Mouse (Mus musculus): Measurements from ENCODE around the gene Scarf1. TPM values are rescaled to one million over a fixed set of nuclear protein-coding genes. Genes with fewer than 3 reads are reported as not detected.
A peak's percentile ranks its signal among the peaks of the same experiment; 100 is the strongest.

Scarf1 gene
- polyA plus RNA-seq, 1 experiment from 2014 or later, result 3.6 TPM

DNA sequence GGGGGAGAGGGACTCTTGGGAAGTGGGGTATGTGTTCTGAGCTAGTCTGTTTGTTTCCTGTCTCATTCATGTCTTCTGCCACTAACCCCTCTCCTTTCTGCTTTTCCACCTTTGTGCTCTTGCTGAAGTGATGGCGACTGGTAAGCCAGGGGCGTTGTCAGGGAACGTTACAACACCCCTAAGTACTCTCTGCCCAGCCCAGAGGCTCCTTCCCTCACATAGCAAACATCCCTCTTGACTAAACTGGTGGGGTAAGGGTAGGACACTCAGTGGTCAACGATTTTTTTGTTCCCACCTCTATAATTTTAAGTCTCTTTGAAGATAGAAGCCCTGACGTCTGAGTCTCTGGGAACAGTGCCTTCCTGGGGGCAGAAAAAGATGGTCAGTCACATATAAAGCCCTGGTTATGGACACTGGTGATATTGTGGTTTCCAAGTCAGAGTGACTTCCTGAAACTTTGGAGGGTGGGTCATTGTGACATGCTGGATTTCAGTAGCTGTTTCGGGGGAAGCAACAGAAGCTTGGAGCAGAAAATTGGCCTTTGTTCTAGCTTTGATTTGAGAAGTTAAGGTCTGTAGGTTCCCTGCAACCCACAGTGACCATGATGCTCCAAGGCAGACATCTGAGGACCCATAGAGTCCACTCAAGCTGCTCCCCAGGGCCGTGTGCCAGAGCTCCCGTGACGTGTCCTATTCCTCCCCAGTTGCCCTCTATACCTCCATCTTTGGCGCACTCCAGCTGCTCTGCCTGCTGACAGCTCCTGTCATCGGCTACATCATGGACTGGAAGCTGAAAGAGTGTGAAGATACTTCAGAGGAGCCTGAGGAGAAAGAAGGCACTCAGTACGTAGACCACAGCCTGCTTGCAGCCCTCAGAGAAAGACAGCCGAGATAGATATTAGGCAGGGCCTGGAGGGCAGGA is 53.2 kb downstream of the Scarf1 start:
- WGBS, result 78% methylated on average over 13 of the region's 13 CpGs
- H3K27me3 ChIP-seq (replicated peaks; ENCODE audit: control insufficient read depth, insufficient read depth, low read length), result no peaks in the 10 kb centered on the region
- H3K4me3 ChIP-seq (replicated peaks; ENCODE audit: low read length), result no peak overlapping the region
- no peaks in the 10 kb centered on the region for H3K4me1 ChIP-seq (replicated peaks; ENCODE audit: control insufficient read depth, insufficient read depth, low read length)
- H3K36me3 ChIP-seq (ENCODE audit: control insufficient read depth, insufficient read depth), result peaks cover 22% of the 10 kb centered on the region
- ATAC-seq, result no peak
- no peak overlapping the region for H3K27ac ChIP-seq (ENCODE audit: low read length)
- H3K9me3 ChIP-seq (ENCODE audit: control insufficient read depth, low read length), result no peaks in the 10 kb centered on the region
- H3K9ac ChIP-seq (replicated peaks; ENCODE audit: low read depth, low read length), result no peak overlapping the region
- no peak overlapping the region for H3K4me2 ChIP-seq (ENCODE audit: low read length)

DNA sequence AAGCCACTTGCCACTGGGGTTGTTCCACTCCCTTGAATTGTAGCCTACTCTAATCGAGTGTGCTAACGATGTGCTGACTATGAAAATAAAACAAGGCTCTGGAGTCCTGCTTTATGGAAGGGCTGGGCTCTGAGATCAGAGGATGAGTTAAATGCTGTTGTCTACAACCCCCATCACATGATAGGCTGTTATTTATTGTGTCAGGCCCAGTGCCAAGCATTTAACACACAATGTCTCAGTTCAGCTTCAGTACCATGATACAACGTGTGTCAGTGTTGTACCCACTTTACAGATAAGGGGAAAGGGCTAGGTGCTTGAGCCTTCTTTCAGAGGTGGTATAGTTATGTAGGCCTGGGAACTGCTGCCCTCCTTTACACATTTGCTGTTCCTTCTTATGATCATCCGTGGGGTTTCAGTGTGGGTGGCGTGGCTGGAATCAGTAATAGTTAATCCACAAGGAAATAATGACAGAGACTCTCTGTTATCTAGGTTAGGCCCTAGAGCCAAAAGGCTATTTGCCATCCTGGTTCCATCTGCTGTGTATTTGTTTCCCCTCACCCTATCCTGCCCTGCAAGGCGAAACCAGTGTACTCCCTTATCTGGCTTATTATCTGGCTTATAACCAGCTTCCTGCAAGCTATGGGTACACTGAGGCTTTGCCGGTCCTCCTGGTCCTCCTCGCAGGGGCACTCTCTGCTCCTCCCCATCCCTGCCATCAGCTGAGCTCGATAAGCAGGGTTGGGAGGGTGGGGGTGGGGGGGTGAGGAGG is 54.2 kb downstream of the Scarf1 start:
- no peak overlapping the region for H3K4me3 ChIP-seq (replicated peaks; ENCODE audit: low read length)
- no peak for ATAC-seq
- 63% methylated on average over 9 of the region's 9 CpGs for WGBS
- H3K27me3 ChIP-seq (replicated peaks; ENCODE audit: control insufficient read depth, insufficient read depth, low read length), result no peaks in the 10 kb centered on the region
- no peak overlapping the region for H3K4me2 ChIP-seq (ENCODE audit: low read length)
- no peaks in the 10 kb centered on the region for H3K9me3 ChIP-seq (ENCODE audit: control insufficient read depth, low read length)
- H3K27ac ChIP-seq (ENCODE audit: low read length), result no peak overlapping the region
- H3K36me3 ChIP-seq (ENCODE audit: control insufficient read depth, insufficient read depth), result peaks cover 22% of the 10 kb centered on the region
- H3K4me1 ChIP-seq (replicated peaks; ENCODE audit: control insufficient read depth, insufficient read depth, low read length), result peaks cover 6% of the 10 kb centered on the region
- no peak overlapping the region for H3K9ac ChIP-seq (replicated peaks; ENCODE audit: low read depth, low read length)

DNA sequence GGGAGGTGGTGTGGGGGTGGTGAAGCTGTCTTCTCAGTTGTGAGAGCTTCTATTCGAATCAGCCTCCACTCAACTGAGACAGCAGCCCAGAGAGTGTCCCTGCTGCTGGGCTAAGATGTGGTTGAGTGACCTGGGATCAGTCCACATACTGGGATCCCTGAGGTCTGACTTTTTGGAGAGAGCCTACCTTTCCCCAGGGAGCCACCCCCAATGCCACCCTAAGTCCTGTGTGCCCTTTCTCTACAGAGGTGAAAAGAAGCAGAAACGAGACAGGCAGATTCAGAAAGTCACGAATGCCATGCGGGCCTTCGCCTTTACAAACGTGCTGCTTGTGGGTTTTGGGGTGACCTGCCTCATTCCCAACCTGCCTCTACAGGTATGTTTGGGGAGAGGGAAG is 54.8 kb downstream of the Scarf1 start:
- WGBS, result 80% methylated on average over 6 of the region's 6 CpGs
- Histone ChIP-seq H3K4me3 (replicated peaks; ENCODE audit: low read length) (no peak overlapping the region), H3K9me3 (ENCODE audit: control insufficient read depth, low read length) (no peaks in the 10 kb centered on the region), H3K4me2 (ENCODE audit: low read length) (no peak overlapping the region), H3K9ac (replicated peaks; ENCODE audit: low read depth, low read length) (no peak overlapping the region), H3K4me1 (replicated peaks; ENCODE audit: control insufficient read depth, insufficient read depth, low read length) (peaks cover 11% of the 10 kb centered on the region), H3K36me3 (ENCODE audit: control insufficient read depth, insufficient read depth) (peaks cover 19% of the 10 kb centered on the region), H3K27me3 (replicated peaks; ENCODE audit: control insufficient read depth, insufficient read depth, low read length) (no peaks in the 10 kb centered on the region), H3K27ac (ENCODE audit: low read length) (no peak overlapping the region)
- ATAC-seq, result no peak

DNA sequence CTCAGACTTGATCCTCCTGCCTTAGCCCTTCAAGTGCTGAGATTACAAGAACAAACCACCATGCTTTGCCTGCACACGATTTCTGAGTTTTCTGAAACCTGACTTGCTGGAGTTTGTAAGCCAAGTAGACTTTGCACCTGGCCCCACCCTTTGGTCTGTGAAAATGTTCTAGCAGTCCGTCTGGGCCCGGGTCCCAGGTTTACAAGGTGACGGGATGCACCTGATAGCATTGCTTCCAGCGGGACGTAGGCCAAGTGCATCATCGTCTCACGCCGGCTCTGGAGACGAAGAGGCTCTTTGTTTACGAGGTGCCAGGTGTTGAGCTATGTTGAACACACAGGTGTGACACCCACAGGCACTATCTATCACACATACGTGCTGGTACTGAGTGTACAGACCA is 55.6 kb downstream of the Scarf1 start:
- no peaks in the 10 kb centered on the region for H3K9me3 ChIP-seq (ENCODE audit: control insufficient read depth, low read length)
- H3K4me3 ChIP-seq (replicated peaks; ENCODE audit: low read length), result no peak overlapping the region
- peaks cover 19% of the 10 kb centered on the region for H3K36me3 ChIP-seq (ENCODE audit: control insufficient read depth, insufficient read depth)
- H3K9ac ChIP-seq (replicated peaks; ENCODE audit: low read depth, low read length), result no peak overlapping the region
- 93% methylated on average over 12 of the region's 12 CpGs for WGBS
- H3K27me3 ChIP-seq (replicated peaks; ENCODE audit: control insufficient read depth, insufficient read depth, low read length), result no peaks in the 10 kb centered on the region
- peaks cover 14% of the 10 kb centered on the region for H3K4me1 ChIP-seq (replicated peaks; ENCODE audit: control insufficient read depth, insufficient read depth, low read length)
- H3K27ac ChIP-seq (ENCODE audit: low read length), result no peak overlapping the region
- no peak for ATAC-seq
- no peak overlapping the region for H3K4me2 ChIP-seq (ENCODE audit: low read length)

DNA sequence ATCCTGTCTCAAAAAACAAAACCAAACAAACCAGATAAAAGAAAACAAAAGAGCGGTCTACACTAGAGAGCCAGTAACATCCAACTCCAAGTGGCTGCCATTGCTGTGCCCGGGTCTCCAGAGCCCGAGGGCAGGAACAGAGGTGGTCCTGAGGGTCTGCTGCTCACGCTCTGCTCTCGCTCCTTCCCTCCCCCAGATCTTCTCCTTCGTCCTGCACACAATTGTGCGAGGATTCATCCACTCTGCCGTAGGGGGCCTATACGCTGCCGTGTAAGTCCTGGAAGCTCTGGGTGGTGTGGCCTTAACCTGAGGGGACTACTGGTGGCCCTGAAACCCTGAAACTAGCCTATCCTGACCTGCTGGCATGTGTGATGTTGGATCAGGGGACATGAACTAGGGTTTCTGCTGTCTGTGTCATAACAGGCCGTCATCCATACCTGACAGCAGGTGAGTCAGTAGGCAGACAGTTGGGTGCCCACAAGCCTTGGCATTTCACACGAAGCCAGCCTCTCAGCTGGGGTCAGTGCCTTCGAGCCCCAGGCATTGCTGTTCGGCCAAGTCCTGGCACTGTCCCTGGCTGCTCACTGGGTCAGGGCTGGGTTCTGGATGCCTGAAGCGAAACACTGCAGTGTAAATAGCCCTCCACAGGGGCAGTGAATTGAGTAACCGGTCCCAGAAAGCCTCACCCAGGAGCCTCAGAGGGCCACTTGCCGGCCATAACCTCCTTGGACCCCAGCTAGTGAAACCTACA is 57.2 kb downstream of the Scarf1 start:
- Histone ChIP-seq H3K9ac (replicated peaks; ENCODE audit: low read depth, low read length) (no peak overlapping the region), H3K36me3 (ENCODE audit: control insufficient read depth, insufficient read depth) (peaks cover 19% of the 10 kb centered on the region), H3K4me2 (ENCODE audit: low read length) (no peak overlapping the region), H3K9me3 (ENCODE audit: control insufficient read depth, low read length) (no peaks in the 10 kb centered on the region), H3K4me1 (replicated peaks; ENCODE audit: control insufficient read depth, insufficient read depth, low read length) (peaks cover 14% of the 10 kb centered on the region), H3K27ac (ENCODE audit: low read length) (no peak overlapping the region), H3K27me3 (replicated peaks; ENCODE audit: control insufficient read depth, insufficient read depth, low read length) (no peaks in the 10 kb centered on the region), H3K4me3 (replicated peaks; ENCODE audit: low read length) (no peak overlapping the region)
- ATAC-seq, result no peak
- WGBS, result 84% methylated on average over 17 of the region's 17 CpGs

DNA sequence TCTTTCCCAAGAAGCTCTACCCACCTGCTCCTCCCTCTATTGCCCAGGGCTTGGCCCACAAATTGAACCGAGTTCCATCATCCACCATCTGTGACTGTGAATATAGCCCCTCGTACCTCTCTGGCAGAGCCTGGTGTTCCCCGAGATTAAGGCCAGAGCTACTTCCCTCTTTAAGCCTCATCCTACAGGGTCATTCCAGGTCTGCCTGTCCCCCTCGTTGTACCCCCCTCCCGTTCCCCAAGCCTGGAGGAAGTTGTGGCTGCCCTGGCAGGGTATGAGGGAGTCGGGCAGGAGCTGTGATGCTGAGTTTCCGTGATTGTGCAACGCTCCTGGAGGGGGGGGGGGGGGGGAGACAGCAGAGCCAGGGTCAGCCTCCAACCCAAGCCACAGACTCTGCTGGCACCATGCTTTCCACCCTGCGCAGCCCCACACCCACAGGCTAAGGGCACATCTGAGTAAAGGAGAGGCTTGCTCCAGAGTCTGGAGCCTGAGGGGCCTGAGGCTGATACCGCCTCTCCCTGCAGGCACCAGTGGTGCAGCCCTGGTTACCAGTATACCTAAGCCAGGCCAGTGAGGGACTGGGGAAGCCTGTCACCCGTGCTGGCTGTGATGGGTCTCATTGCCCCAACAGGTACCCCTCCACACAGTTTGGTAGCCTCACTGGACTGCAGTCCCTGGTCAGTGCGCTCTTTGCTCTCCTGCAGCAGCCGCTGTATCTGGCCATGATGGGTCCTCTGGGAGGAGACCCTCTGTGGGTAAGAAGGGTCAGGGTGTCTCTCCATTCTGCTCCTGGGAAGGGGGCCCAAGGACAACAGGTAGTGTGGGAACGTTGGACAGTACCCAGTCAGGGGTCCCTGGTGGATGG is 58.0 kb downstream of the Scarf1 start:
- Histone ChIP-seq H3K9me3 (ENCODE audit: control insufficient read depth, low read length) (no peaks in the 10 kb centered on the region), H3K4me3 (replicated peaks; ENCODE audit: low read length) (no peak overlapping the region), H3K27me3 (replicated peaks; ENCODE audit: control insufficient read depth, insufficient read depth, low read length) (no peaks in the 10 kb centered on the region), H3K4me2 (ENCODE audit: low read length) (no peak overlapping the region), H3K36me3 (ENCODE audit: control insufficient read depth, insufficient read depth) (peaks cover 18% of the 10 kb centered on the region), H3K9ac (replicated peaks; ENCODE audit: low read depth, low read length) (no peak overlapping the region), H3K4me1 (replicated peaks; ENCODE audit: control insufficient read depth, insufficient read depth, low read length) (peaks cover 14% of the 10 kb centered on the region), H3K27ac (ENCODE audit: low read length) (no peak overlapping the region)
- ATAC-seq, result no peak
- WGBS, result 76% methylated on average over 13 of the region's 14 CpGs

DNA sequence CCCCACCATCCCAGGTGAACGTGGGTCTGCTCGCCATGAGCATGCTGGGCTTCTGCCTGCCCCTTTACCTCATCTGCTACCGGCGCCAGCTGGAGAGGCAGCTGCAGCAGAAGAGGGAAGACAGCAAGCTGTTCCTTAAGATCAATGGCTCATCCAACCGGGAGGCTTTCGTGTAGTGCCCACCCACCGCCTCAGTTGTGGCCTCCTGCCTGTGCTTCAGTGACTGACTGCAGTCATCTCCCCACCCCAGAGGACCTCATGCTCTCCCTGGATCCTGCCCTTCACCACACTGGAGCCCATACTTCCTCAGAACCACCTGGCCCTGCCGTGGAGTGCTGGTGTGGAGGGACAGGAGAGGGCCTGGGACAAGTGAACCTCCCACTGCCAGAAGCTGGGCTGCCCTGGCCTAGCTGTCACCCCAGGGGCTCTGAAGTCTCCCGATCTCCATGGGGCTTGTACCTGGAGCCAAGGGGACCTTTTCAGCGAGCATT is 59.0 kb downstream of the Scarf1 start:
- Histone ChIP-seq H3K27me3 (replicated peaks; ENCODE audit: control insufficient read depth, insufficient read depth, low read length) (no peaks in the 10 kb centered on the region), H3K9ac (replicated peaks; ENCODE audit: low read depth, low read length) (peak overlapping the region; percentile 45; the same call in 1 of the 2 replicates), H3K27ac (ENCODE audit: low read length) (no peak overlapping the region), H3K36me3 (ENCODE audit: control insufficient read depth, insufficient read depth) (peaks cover 13% of the 10 kb centered on the region), H3K4me3 (replicated peaks; ENCODE audit: low read length) (no peak overlapping the region), H3K4me2 (ENCODE audit: low read length) (no peak overlapping the region), H3K9me3 (ENCODE audit: control insufficient read depth, low read length) (no peaks in the 10 kb centered on the region), H3K4me1 (replicated peaks; ENCODE audit: control insufficient read depth, insufficient read depth, low read length) (peaks cover 14% of the 10 kb centered on the region)
- no peak for ATAC-seq
- WGBS, result 12% methylated on average over 10 of the region's 10 CpGs

DNA sequence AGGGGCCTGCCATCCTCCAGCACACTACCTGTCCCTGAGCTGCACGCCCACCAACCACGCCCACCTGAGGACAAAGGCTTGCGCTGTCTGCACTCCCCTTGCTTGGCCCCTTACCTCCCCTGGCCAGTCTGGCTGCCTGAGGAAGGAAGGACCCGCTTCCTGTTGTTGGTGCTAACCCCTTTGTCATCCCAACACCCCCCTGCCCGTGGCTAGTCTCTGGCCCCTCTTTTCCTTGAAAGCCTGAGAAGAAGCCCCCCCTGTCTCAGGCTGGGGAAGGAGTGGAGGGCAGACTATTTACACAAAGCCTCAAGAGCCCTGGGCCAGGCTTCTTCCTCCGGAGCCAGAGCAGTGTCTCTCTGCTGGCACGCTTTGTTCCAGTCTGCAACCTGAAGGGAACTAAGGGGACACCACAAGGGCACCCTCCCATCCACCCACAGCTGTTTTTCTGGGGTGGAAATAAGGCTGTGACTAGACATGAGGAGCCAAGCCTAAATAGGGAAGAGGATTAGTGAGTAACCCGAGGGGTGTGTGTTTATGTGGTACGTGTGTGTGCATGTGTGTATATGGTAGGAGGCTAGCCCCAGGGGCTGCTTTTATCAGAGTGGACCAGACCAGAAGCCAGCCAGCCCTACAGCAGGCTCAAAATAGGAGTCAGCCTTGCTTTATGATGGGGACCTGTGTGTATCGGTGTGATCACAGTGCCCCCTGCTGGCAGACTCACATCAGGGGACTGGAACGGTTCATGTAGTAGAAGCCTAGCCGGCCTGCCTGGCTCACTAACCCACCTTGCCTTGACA is 59.7 kb downstream of the Scarf1 start:
- Histone ChIP-seq H3K36me3 (ENCODE audit: control insufficient read depth, insufficient read depth) (peaks cover 13% of the 10 kb centered on the region), H3K4me1 (replicated peaks; ENCODE audit: control insufficient read depth, insufficient read depth, low read length) (peaks cover 14% of the 10 kb centered on the region), H3K4me2 (ENCODE audit: low read length) (no peak overlapping the region), H3K27me3 (replicated peaks; ENCODE audit: control insufficient read depth, insufficient read depth, low read length) (no peaks in the 10 kb centered on the region), H3K4me3 (replicated peaks; ENCODE audit: low read length) (no peak overlapping the region), H3K27ac (ENCODE audit: low read length) (no peak overlapping the region), H3K9me3 (ENCODE audit: control insufficient read depth, low read length) (no peaks in the 10 kb centered on the region), H3K9ac (replicated peaks; ENCODE audit: low read depth, low read length) (no peak overlapping the region; the same call in 1 of the 2 replicates)
- 4% methylated on average over 12 of the region's 12 CpGs for WGBS
- ATAC-seq, result peak; percentile 94

All from forebrain, embryonic 16.5 days (tissue).